19 mouse cellular contexts compared by ENCODE assay signal in the genomic region with DNA sequence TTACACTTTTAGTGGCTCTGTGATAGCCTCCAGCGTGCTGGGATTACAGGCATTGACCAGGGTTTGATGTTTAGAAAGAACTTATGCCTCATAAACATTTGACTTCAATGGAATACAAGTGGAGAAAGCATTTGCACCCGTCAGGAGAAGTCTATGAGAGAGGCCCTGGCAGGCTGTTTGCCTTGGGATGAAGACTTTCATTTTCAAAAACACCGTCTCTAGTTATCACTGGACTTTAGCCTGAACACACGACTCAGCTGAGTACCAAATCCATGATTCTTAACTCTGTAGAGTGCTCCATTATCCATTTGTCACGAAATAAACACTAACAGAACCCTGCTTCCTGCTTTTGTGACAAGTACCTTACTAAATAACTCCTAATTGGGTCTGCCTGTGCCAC.
"Had no signal": no experiment of that assay in that cellular context is flagged by ENCODE, and none has a peak within 500 bp of the region (broad histone marks: within the 10 kb centered on the region; RNA-seq: fewer than 3 reads in every experiment).

No protein-coding gene starts in this region.

- DNase-seq: kidney, postnatal 25 days; left cerebral cortex, postnatal 4 days; liver, postnatal 0 days; lung, embryonic 14.5 days; right cerebral cortex, postnatal 25 days; spleen, adult 18-20 months; thymus, postnatal 36 days had no signal

- H3K27ac ChIP-seq: kidney, postnatal 0 days; limb, embryonic 12.5 days; limb, embryonic 15.5 days; liver, embryonic 14.5 days; macrophage; midbrain, embryonic 12.5 days; midbrain, embryonic 15.5 days; neural tube, embryonic 12.5 days; neural tube, embryonic 15.5 days; stomach, embryonic 15.5 days had no signal

- H3K4me1 ChIP-seq: limb, embryonic 12.5 days; midbrain, embryonic 12.5 days; midbrain, embryonic 15.5 days; neural tube, embryonic 12.5 days; neural tube, embryonic 15.5 days had no signal

- H3K36me3 ChIP-seq: limb, embryonic 12.5 days; limb, embryonic 15.5 days; midbrain, embryonic 12.5 days; midbrain, embryonic 15.5 days; neural tube, embryonic 12.5 days; neural tube, embryonic 15.5 days; stomach, embryonic 15.5 days had no signal

- H3K4me2 ChIP-seq: limb, embryonic 12.5 days; limb, embryonic 15.5 days; liver, embryonic 11.5 days; lung, embryonic 14.5 days; midbrain, embryonic 12.5 days; midbrain, embryonic 15.5 days; neural tube, embryonic 12.5 days; neural tube, embryonic 15.5 days; stomach, embryonic 15.5 days had no signal

- H3K9ac ChIP-seq: limb, embryonic 12.5 days; limb, embryonic 15.5 days; liver, embryonic 14.5 days; liver, postnatal 0 days; lung, embryonic 14.5 days; midbrain, embryonic 12.5 days; midbrain, embryonic 15.5 days; neural tube, embryonic 12.5 days; neural tube, embryonic 15.5 days; stomach, embryonic 15.5 days had no signal

- ATAC-seq: liver, postnatal 0 days; lung, postnatal 0 days; midbrain, embryonic 15.5 days had no signal

- H3K27me3 ChIP-seq: limb, embryonic 12.5 days; limb, embryonic 15.5 days; midbrain, embryonic 12.5 days; midbrain, embryonic 15.5 days; neural tube, embryonic 12.5 days; neural tube, embryonic 15.5 days; stomach, embryonic 15.5 days had no signal

- H3K9me3 ChIP-seq: limb, embryonic 12.5 days; limb, embryonic 15.5 days; midbrain, embryonic 12.5 days; midbrain, embryonic 15.5 days; neural tube, embryonic 12.5 days; neural tube, embryonic 15.5 days; stomach, embryonic 15.5 days had no signal

- H3K4me3 ChIP-seq: limb, embryonic 12.5 days; limb, embryonic 15.5 days; midbrain, embryonic 12.5 days; midbrain, embryonic 15.5 days; neural tube, embryonic 12.5 days; neural tube, embryonic 15.5 days; stomach, embryonic 15.5 days had no signal
